Mouse (Mus musculus) neural tube, embryonic 13.5 days (tissue): Measurements from ENCODE around the gene Kcnj14. TPM values are rescaled to one million over a fixed set of nuclear protein-coding genes. Genes with fewer than 3 reads are reported as not detected.
A peak's percentile ranks its signal among the peaks of the same experiment; 100 is the strongest.

Experiments
- ATAC-seq: fragments of 200-750 bp; cut with Nextera tagmentation; 2 replicates; pipeline ENCODE4 v1.8.0; 2017; ENCODE audit warnings: low read depth, mild to moderate bottlenecking, moderate TSS enrichment, moderate library complexity
- H3K27ac ChIP-seq: fragments of 300-500 bp; sonication (generic); replicated peaks from 2 replicates; pipeline ENCODE4 v1.5.1; 2015; ENCODE audit warnings: moderate library complexity, mild to moderate bottlenecking, inconsistent platforms
- H3K27me3 ChIP-seq: fragments of 300-500 bp; sonication (generic); 2 replicates; pipeline ENCODE4 v1.6.1; 2015; ENCODE audit warnings: mild to moderate bottlenecking, inconsistent platforms
- H3K36me3 ChIP-seq: fragments of 300-500 bp; sonication (generic); 2 replicates; pipeline ENCODE4 v1.6.1; 2015; ENCODE audit warnings: mild to moderate bottlenecking, inconsistent platforms
- H3K4me1 ChIP-seq: fragments of 300-500 bp; sonication (generic); replicated peaks from 2 replicates; pipeline ENCODE4 v1.6.1; 2015; ENCODE audit warnings: inconsistent platforms
- H3K4me2 ChIP-seq: fragments of 300-500 bp; sonication (generic); 2 replicates; pipeline ENCODE4 v1.6.1; 2015; ENCODE audit warnings: inconsistent platforms, mild to moderate bottlenecking, moderate library complexity
- H3K4me3 ChIP-seq: fragments of 300-500 bp; sonication (generic); 2 replicates; pipeline ENCODE4 v1.5.1; 2015; ENCODE audit warnings: mild to moderate bottlenecking, inconsistent platforms
- H3K9ac ChIP-seq: fragments of 300-500 bp; sonication (generic); 2 replicates; pipeline ENCODE4 v1.6.1; 2015; ENCODE audit warnings: moderate library complexity, mild to moderate bottlenecking, inconsistent platforms
- H3K9me3 ChIP-seq: fragments of 300-500 bp; sonication (generic); 2 replicates; pipeline ENCODE4 v1.6.1; 2016; ENCODE audit warnings: inconsistent platforms
- WGBS: fragments of 180-500 bp; shearing (Covaris S2); methylation state at CpG from one replicate; pipeline ENCODE4 v1.1.7; 2015; 5-methylcytosine and 5-hydroxymethylcytosine counted together
- polyA plus RNA-seq: library from polyadenylated mRNA; unstranded; fragments of >200 nt; fragmentation: Nextera tagmentation; extraction: Ambion mirVana; gene quantifications from 2 replicates; pipeline ENCODE4 v1.2.1, GENCODE M21; 2015

Kcnj14 gene
- polyA plus RNA-seq, 1 experiment from 2014 or later: 0.93 TPM

DNA sequence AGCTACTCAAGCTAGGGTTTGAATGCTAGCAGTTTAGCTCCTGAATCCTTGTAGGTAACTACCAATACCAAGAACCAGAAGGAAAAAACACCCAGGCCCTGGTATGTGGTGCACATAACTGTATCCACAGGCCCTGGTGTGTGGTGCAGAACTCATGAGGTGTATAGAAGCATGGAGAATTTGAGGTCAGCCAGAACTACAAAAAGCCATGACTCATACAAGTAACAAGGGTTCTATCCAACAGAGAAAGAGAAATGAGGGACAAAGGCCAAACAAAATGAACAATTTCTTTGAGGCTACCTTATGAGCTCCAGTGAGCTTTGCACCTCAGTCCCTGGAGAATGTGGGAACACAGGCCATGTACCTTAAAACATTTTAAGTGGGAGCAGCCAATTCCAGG is 3.7 kb downstream of the Kcnj14 start:
- no peak overlapping the region for H3K4me2 ChIP-seq
- no peak overlapping the region for H3K9ac ChIP-seq
- H3K27ac ChIP-seq: no peak overlapping the region
- peaks cover 18% of the 10 kb centered on the region for H3K27me3 ChIP-seq
- no peak for ATAC-seq
- no peaks in the 10 kb centered on the region for H3K9me3 ChIP-seq
- peaks cover 33% of the 10 kb centered on the region for H3K36me3 ChIP-seq
- peaks cover 3% of the 10 kb centered on the region for H3K4me1 ChIP-seq
- no peak overlapping the region for H3K4me3 ChIP-seq

DNA sequence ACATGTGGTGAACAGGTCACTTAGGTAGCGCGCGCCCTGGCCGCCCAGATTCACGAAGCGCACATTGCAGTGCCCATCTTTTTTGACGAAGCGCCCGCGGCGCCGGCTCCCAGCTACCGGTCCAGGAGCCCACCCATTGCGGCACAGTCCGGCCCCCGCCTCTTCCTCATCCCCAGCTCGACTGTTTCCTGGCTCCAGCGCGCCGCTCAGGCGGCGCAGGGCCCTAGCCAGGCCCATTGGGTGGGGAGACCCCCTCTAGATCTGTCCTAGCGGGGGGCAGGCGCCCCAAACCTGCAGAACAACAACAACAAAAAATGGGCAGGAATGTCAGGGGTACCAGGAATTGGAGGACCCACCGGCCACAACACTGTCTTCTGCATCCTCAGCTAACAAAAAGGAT is 4.7 kb downstream of the Kcnj14 start:
- Histone ChIP-seq H3K4me1 (peaks cover 13% of the 10 kb centered on the region), H3K4me2 (peak overlapping the region; percentile 9; the same call in 1 of the 2 replicates), H3K9ac (0 out of 2 replicates have a peak overlapping the region, but pooled peaks have one; percentile 22), H3K27me3 (peaks cover 18% of the 10 kb centered on the region), H3K4me3 (no peak overlapping the region), H3K9me3 (no peaks in the 10 kb centered on the region), H3K27ac (no peak overlapping the region), H3K36me3 (peaks cover 22% of the 10 kb centered on the region)
- no peak for ATAC-seq
- 18% methylated on average over 25 of the region's 25 CpGs for WGBS

DNA sequence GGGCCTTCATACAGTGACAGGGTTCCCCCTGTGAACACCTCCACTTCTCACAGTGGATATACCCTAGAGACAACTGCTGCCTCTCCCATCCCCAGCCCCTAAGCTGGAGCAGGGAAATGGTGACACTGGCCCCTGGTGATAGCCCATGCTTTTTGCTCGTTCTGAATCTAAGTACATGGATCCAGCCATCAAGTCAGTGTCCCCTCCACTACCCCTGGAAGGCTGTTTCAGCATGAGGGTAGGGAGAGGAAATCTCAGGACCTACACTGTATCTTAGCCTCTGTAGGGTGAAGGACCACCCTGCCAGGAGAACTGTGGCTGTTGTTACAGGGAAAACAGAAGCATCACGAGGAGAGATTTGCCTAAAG is 8.6 kb downstream of the Kcnj14 start:
- H3K4me3 ChIP-seq: no peak overlapping the region

DNA sequence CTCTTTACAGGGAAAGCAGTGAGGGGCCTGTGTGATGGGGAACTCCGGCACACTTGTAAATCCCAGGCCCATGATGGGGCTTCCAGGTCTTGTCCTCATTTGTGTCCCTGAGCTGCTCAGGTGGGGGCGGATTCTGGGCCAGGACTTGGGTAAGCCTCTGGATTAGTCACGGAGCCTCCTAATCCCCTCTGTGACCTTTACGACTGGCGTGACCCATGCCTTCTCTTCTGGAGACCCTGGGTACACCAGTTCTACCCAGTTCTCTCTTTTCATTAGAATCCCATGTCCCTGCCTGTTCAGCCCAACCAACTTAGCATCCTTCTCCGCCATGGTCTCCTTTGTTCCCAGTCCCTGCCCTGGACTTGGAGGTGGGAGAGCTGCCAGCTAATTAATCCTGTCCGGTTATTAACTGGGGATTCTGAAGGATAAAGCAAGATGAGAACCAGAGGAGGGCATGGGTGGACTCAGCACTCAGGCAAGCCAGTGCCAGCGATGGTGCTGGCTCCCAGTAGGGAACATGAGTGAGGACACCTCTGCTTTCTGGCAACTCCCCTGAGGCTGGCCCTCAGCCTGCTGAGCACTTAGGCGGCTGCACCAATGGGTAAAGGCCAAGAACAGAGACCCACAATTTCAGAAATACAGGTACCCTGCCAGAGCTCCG is 9.1 kb downstream of the Kcnj14 start:
- Histone ChIP-seq H3K4me1 (peaks cover 38% of the 10 kb centered on the region), H3K4me2 (peak overlapping the region; percentile 58), H3K36me3 (peaks cover 24% of the 10 kb centered on the region), H3K9me3 (no peaks in the 10 kb centered on the region), H3K9ac (peak overlapping the region; percentile 45), H3K27me3 (peaks cover 13% of the 10 kb centered on the region), H3K27ac (peak overlapping the region; percentile 78), H3K4me3 (peak overlapping the region; percentile 35; the same call in 1 of the 2 replicates)
- 45% methylated on average over 10 of the region's 10 CpGs for WGBS
- no peak for ATAC-seq

More for the DNA sequence above, 8.6 kb downstream of the Kcnj14 start:
- Histone ChIP-seq H3K27ac (peak overlapping the region; percentile 78; the same call in 1 of the 2 replicates), H3K4me1 (peaks cover 38% of the 10 kb centered on the region), H3K9me3 (no peaks in the 10 kb centered on the region), H3K9ac (no peak overlapping the region), H3K27me3 (peaks cover 17% of the 10 kb centered on the region), H3K4me2 (no peak overlapping the region), H3K36me3 (peaks cover 19% of the 10 kb centered on the region)
- 74% methylated on average over 2 of the region's 2 CpGs for WGBS
- no peak for ATAC-seq

DNA sequence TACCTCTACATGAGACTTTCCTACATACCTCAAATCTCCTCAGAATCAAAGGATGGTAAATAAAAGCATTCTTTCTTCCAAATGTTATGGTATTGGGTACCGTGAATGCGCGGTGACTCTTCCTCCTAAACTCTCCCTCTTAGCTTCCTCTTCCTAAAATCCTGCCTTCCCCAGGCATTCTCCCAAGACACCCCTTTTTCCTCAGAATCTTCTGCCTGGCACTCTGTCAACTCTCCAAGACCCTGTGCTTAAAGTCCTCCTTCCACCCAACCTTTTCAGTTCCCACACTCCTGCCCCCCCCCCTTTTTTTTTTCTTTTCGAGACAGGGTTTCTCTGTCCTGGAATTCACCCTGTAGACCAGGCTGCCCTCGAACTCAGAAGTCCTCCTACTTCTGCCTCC is 9.7 kb downstream of the Kcnj14 start:
- no peak for ATAC-seq
- Histone ChIP-seq H3K4me1 (peaks cover 38% of the 10 kb centered on the region), H3K36me3 (peaks cover 30% of the 10 kb centered on the region), H3K4me2 (peak overlapping the region; percentile 58), H3K27me3 (peaks cover 7% of the 10 kb centered on the region), H3K27ac (peak overlapping the region; percentile 78), H3K9ac (peak overlapping the region; percentile 45), H3K4me3 (peak overlapping the region; percentile 35), H3K9me3 (no peaks in the 10 kb centered on the region)
- WGBS: 4% methylated on average over 5 of the region's 5 CpGs

DNA sequence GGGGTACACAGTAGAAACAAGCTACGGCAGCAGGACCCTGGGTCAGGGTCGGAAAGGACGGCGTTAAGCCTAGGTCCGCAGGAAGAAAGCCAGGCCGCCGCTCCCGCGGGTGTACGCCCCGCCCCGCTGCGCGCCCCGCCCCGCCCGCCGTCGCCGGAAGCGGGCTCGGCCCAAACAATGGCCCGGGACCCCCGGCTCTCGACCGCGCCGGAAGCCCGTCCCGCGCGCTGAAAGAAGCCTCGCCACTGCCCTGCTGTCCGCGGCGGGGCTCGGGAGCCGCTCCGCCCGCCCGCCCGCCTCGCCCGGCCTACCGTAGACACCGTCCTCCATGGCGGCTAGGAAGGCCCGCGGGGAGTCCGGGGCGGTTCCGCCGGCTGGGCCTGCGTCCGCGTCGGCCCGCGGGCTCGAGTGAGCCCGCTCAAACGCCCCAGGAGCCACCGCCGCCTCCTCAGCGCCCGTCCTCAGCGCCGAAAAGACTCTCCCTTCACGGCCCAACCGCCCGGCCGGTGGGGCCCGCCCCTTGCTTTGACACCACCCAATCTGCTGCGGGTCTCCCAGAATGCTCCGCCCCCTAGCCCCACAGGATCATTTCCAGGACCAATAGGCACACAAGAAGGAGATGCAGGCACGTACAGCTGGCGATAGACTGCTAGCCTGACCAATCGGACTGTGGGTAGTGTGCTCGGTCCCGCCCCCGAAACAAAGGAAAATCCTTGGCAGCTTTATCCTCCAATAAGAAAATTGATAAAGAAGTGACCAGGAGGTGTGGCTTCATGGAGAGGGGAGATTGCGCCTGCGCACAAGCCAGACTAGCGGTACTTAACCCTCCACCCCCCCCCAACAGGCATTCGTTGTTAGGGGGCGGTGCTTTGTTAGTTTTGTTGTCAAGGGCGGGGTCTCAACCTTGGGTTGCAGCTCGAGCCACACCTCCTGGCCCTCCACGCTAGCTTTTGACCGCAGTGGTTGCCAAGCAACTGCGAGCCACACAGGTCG is 10.5 kb downstream of the Kcnj14 start, which contains the start of gene Cyth2:
Cyth2 (minus strand) TSS at position 795 of the 993 bp plus-strand sequence.
- Histone ChIP-seq H3K36me3 (peaks cover 38% of the 10 kb centered on the region), H3K9ac (peak within 1 kb of the TSS; percentile 100), H3K4me3 (peak within 1 kb of the TSS; percentile 91), H3K9me3 (no peaks in the 10 kb centered on the region), H3K27ac (peak within 1 kb of the TSS; percentile 100), H3K27me3 (peaks cover 7% of the 10 kb centered on the region; the same call in 1 of the 2 replicates), H3K4me2 (peak within 1 kb of the TSS; percentile 96), H3K4me1 (peaks cover 42% of the 10 kb centered on the region)
- WGBS: under 1% methylated on average over 91 of the region's 92 CpGs
- ATAC-seq: peak; percentile 99

DNA sequence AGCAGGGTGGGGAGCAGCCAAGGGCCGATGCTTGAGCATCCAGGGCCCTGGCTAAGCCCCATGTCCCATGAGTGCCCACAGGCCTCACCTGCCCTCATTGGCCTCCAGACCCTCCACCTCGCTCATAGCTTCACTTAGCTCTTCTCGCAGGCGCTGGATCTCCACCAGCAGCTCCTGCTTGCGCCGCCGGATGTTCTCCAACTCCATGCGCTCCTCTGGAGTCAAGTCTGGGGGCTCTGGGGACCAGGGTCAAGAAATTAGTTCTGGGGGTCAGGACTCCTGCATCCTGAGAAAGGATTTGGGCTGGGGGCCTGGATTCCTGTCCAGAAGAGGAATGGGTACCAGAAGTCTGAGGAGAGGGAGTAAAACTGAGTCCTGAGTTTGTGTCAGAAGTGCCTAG is 11.7 kb downstream of the Kcnj14 start:
- Histone ChIP-seq H3K4me2 (peak overlapping the region; percentile 96), H3K9me3 (no peaks in the 10 kb centered on the region), H3K4me1 (peaks cover 52% of the 10 kb centered on the region), H3K27ac (peak overlapping the region; percentile 100; the same call in 1 of the 2 replicates), H3K27me3 (no peaks in the 10 kb centered on the region), H3K4me3 (peak overlapping the region; percentile 91), H3K36me3 (peaks cover 50% of the 10 kb centered on the region), H3K9ac (peak overlapping the region; percentile 100)
- ATAC-seq: no peak
- WGBS: 88% methylated on average over 8 of the region's 8 CpGs

DNA sequence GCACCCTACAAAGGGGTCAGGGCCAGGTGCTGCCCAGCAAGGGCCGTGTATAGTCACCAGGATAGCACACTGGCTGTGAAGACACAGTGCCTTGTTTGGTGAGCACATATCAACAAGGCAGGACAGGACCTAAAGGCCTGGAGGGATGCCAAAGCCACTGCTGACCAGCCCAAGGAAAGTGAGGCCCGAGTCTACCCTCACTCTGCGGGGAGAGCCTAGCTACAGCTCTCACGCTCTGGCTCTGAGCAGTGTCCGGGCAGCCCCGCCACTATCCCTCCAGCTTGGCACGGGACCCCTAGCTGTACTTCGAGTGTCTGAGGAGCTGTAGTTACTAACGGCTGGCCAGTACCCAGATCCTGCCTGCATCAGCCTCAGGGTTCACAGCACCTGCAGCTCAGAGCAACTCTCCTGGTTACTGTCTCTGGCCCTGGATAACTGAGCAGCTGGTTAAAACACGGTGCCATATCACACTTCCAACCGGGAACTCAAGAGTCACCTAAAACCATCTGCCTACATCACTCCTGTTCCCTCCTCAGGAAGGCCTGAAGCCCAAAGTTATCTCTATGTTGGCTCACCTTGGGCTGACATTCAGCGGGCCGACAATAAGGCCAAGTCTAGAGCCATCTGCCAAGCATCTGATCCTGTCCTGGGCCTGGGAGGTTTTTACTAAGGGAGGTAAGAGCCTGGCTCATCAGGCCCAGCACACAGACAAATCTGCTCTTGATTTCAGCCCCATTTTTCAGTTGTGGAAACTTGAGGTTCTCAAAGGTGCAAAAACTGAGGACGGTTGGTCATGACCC is 15.1 kb downstream of the Kcnj14 start:
- Histone ChIP-seq H3K9ac (peak overlapping the region; percentile 34; the same call in 1 of the 2 replicates), H3K36me3 (peaks cover 71% of the 10 kb centered on the region), H3K27me3 (no peaks in the 10 kb centered on the region), H3K4me1 (peaks cover 53% of the 10 kb centered on the region), H3K9me3 (no peaks in the 10 kb centered on the region), H3K27ac (no peak overlapping the region; the same call in 1 of the 2 replicates), H3K4me2 (no peak overlapping the region), H3K4me3 (no peak overlapping the region)
- WGBS: 88% methylated on average over 14 of the region's 14 CpGs
- no peak for ATAC-seq

DNA sequence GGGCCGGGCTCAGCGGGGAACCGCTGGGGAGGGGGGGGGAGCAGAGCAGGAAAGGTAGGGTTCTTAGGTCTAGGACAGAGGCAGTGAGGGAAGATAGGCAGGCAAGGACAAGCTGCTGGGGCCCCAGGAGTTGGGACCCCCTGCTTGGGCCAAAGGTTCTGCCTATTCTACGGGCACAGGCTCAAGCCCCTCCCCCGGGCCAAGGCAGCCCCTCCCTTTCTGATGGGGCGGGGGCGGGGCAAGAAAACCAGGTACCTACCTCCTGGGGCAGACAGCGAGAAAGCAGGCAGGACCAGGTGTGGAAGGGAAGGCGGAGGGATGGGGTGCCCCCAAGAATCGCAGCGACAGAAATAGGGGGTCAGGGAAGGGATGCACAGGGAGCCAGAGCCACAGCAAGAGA is 16.1 kb downstream of the Kcnj14 start:
- H3K27me3 ChIP-seq: no peaks in the 10 kb centered on the region
- H3K9ac ChIP-seq: 0 out of 2 replicates have a peak overlapping the region, but pooled peaks have one; percentile 12
- peak overlapping the region; percentile 42 for H3K27ac ChIP-seq
- no peak overlapping the region for H3K4me2 ChIP-seq
- no peak overlapping the region for H3K4me3 ChIP-seq
- 52% methylated on average over 11 of the region's 11 CpGs for WGBS
- H3K36me3 ChIP-seq: peaks cover 81% of the 10 kb centered on the region
- no peaks in the 10 kb centered on the region for H3K9me3 ChIP-seq
- H3K4me1 ChIP-seq: peaks cover 53% of the 10 kb centered on the region
- no peak for ATAC-seq

DNA sequence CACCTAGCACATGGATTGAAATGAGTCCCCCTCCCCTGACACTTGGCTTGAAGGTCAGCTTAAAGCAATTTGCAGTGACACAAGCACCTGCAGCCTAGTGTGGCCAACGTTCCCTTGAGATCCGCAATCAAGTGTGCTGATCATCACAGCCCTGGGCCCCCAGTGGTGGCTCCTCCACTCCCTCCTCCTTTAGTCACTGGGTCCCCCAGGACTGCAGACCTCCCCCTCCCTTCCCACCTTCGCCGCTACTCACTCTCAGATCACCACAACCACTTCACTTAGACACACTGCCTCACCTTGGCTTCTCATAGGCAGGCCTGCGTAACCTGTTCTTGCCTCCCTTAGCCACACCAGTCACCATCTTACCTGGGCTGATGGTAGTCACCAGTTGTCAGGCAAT is 18.6 kb downstream of the Kcnj14 start:
- H3K4me2 ChIP-seq: no peak overlapping the region
- peak overlapping the region; percentile 71 for H3K27ac ChIP-seq
- H3K9me3 ChIP-seq: no peaks in the 10 kb centered on the region
- 64% methylated on average over 5 of the region's 5 CpGs for WGBS
- peaks cover 31% of the 10 kb centered on the region for H3K4me1 ChIP-seq
- H3K4me3 ChIP-seq: no peak overlapping the region
- H3K27me3 ChIP-seq: no peaks in the 10 kb centered on the region
- H3K36me3 ChIP-seq: peaks cover 85% of the 10 kb centered on the region
- no peak overlapping the region for H3K9ac ChIP-seq
- no peak for ATAC-seq

DNA sequence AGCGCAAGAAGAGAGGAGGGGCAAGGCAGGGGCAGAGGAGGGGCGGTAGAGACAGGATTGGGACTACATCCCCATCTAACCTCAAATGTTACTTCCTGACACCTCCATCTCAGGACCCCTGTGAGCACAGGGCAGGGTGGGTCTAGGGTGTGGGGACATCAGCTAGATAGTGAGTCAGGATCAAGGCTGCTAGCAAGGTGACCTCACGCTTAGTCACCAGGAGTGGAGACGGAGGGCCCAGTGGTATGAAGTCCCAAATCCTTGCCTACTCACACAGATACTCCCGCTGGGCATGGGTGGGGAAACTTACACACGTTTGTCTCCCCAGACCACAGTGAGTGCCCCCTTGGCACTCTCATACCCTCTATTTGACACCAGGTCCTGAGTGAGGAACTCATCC is 22.0 kb downstream of the Kcnj14 start:
- H3K4me1 ChIP-seq: peaks cover 27% of the 10 kb centered on the region
- H3K36me3 ChIP-seq: peaks cover 75% of the 10 kb centered on the region
- ATAC-seq: no peak
- H3K4me2 ChIP-seq: no peak overlapping the region
- H3K27ac ChIP-seq: no peak overlapping the region
- no peaks in the 10 kb centered on the region for H3K9me3 ChIP-seq
- no peak overlapping the region for H3K4me3 ChIP-seq
- WGBS: 94% methylated on average over 6 of the region's 6 CpGs
- peaks cover 2% of the 10 kb centered on the region for H3K27me3 ChIP-seq
- H3K9ac ChIP-seq: no peak overlapping the region
